Mouse (Mus musculus) cerebellum, adult (tissue): ENCODE results near the gene Klc4.

Experiments
- ATAC-seq: cut with Nextera tagmentation; 2 replicates; pipeline ENCODE4 v1.9.2; 2017; ENCODE audit warnings: mild to moderate bottlenecking, moderate library complexity, mixed read lengths; ENCODE audit not compliant: insufficient number of reproducible peaks, low FRiP score, low TSS enrichment

Klc4 gene

DNA sequence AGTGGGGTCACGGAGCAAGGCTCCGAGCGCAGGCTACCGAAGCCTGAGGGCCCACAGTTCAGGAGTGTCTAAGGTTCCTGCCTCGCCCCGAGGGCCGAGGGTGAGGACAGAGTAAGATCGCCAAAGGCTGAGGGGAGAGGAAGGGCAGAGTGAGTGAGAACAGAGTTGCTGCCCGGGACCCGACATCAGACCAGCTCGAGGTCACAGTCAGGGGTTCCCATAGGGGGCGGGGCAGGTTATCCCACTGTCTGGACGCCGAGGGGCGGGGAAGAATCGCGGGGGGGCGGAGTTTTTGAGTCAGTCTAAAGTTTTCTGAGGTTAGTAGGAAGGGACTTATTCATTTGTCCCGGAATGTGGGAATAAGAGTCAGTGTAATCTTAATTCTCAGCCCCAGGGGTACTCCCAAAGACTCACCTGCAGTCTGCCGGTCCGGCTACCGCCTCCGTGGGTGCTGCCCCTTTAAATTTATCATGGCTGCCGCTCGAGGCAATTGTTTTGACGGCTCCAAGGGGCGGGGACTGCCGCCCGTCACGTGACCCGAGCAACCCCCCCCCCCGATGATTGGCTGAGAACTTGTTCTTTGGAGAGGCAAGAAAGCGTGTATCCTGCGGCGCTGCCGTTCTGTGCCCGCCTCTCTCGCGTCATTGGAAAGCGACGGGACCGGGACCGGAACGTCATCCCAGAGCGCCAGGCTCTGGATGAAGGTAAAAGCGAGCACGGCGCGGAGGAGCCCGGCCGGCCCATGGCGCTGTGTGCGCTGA is at the start of gene Klc4, which contains the start of gene Mrpl2:
Klc4 (minus strand) TSS at position 462 of the 761 bp plus-strand sequence.
Mrpl2 (plus strand) TSS at position 669 of the 761 bp plus-strand sequence.
- peak; percentile 50 for ATAC-seq

GRCm38 (mm10) chr17:46694517-46695063 is 48.8 kb upstream of the Klc4 start:
- no peak for ATAC-seq

- no peak for ATAC-seq
These were observed 45.6 kb upstream of the Klc4 start for GRCm38 (mm10) chr17:46691390-46691789.

DNA sequence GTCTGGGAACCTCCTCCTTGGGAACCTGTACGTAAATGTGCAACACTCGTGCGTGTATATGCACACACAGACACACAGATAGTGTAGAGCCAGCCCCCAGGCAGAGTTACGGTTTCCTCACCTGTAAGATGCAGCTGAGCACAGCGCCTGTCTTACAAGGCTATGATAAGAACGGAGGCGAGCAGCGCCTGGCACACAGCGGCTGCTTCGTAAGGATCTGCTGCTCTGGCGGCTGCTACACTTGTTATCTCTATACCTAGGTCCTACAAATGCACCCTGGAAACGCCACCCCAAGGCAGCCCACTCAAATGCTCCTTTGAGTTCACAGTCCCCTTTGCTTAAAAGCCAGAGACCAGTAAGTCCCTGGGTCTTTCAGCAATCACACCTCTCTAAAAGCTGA is 44.8 kb upstream of the Klc4 start:
- no peak for ATAC-seq

- ATAC-seq: no peak
These were observed 40.1 kb upstream of the Klc4 start for GRCm38 (mm10) chr17:46685913-46686312.

- ATAC-seq: no peak
These were observed 37.0 kb upstream of the Klc4 start for GRCm38 (mm10) chr17:46682654-46683389.

- ATAC-seq: no peak
These were observed 35.8 kb upstream of the Klc4 start for GRCm38 (mm10) chr17:46681466-46682118.

GRCm38 (mm10) chr17:46680760-46681373 is 35.0 kb upstream of the Klc4 start, which contains the start of gene Klhdc3:
TSS of gene Klhdc3 (minus strand) at chr17:46680914.
- peak; percentile 88 for ATAC-seq

DNA sequence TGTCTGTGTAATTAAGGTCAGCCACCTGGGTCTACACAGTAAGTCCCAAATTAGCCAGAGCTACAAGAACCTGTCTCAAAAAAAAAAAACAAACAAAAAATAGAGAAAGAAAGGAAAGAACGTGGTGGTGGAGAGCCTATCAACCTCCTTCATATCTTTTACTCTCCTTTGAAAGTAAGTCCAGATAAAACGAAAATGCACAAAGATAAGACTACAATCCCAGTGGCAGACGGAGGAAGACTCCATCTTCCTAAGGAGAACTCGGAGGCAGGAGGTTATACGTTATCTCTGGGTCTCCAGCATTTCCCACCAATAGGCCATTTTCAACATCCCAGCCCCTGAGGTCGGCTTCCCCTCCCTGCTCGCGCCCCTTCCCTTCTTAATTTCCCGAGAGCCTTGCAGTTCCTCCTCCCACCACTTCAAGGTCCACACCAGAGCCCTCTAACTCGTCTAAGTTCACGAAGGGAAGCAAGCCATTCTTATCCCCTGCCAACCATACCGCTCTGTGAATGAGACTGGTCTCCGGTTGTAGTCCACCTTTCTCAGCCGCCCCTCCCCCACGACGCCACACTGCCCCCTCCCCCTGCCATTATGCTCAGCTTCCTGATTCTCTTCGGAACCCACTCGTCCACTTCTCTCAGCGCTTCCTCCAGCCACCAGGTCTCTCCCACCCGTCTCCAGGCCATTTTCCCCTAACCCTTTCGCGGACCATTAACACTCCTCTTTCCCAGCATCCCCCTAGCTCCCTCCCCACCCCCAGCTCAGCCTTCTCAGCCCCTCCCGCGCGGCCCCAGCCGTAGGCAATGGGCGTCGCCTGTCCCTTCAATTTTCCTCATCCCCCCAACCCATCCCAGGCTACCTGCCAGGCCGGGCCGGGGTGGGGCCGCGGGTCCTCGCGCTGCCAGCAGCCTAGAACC is 34.3 kb upstream of the Klc4 start:
- no peak; the same call in 1 of the 2 replicates for ATAC-seq

DNA sequence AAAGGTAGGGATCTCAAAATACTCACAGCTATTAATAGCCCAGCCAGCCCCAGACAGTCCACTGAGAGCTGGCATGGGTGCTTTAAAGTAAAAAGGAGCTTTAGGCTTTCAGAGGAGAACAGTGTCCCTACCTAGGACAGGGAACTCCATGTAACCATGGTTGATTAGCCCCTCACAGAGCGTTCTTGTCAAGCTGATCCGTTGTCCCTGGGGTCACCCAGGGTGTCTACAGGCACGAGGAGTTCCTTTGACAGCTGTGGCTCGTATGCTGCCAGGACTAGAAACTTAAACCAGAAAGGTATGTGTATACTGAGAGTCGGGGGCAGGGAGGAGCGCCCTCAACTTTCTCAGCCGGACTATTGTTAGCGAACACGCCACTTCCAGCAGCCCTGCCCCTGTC is 33.1 kb upstream of the Klc4 start:
- no peak for ATAC-seq

DNA sequence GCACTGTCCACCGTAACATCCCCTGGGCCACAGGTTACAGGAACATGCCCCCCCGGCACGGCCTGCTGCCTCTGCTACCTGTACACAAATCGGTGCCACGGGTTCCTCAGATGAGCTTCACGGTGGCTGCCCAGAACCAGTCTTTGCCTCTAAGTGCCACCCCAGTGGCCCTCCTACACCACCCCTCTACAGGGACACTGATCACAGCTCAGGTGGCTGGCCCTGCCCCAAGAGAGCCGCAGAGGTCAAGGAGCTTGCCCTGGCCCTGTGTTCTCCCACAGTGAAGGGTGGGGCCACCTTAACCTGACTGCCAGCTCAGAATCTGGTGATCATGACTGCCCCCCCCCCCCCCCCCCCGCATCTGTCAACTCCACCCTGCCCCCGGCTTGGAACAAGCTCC is 32.6 kb upstream of the Klc4 start, which contains the start of gene Mea1:
Mea1 (plus strand) TSS at position 378 of the 400 bp plus-strand sequence.
- ATAC-seq: no peak

GRCm38 (mm10) chr17:46674530-46675283 is 28.9 kb upstream of the Klc4 start:
- ATAC-seq: peak; percentile 4; the same call in 1 of the 2 replicates

DNA sequence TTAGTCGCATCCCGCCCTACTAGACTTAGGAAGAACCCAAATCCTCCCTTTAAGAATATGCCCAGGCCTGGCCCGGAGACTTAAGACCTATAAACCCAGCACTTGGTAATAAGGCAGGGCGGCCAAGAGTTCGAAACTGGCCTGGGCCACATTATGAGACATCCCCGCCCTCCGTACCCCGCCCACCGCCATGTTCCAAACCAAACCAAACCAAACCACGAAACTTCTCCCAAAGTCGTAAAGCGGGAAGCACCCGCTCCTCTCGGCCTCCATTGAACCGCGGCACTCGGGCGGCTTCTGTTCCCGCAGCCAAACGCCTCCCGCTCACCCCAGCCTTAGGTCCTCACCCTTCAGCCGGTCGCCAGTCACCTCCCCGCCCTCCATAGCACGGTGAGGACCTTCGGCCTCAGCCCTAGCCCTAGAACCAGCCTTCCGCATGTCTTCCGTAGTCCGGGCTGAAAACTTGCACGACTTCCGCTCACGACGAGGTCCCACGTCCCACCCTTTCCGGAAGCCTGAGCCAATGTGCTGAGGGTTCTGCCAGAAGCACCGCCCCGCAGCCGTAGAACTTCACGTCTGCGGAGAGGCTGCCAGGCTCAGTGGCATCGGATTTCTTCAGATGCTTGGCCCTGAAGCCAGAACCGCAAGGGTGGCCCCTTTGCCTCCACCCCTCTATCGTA is 28.2 kb upstream of the Klc4 start, which contains the start of gene Rrp36:
Rrp36 (minus strand) TSS at position 503 of the 680 bp plus-strand sequence.
- peak; percentile 87 for ATAC-seq

DNA sequence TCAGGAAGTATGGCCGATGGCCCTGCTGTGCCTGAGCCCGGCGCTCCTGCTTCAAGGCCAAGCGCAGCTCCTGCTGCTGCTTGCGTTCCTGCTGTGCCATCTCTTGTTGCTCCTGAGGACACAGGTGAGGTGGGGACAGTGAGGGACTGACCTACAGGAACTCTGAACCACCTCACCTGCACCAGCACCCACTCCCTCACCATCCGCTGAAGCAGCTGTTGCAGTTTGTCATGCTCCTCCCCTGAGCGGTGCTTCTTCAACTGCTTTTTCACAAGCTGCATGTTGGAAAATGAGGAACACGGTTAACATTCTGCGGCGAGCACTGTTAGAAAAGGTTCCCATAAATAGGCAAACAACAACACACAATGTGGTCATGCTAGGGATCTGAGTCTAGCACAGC is 24.1 kb upstream of the Klc4 start:
- no peak for ATAC-seq

GRCm38 (mm10) chr17:46667712-46668111 is 21.9 kb upstream of the Klc4 start:
- no peak for ATAC-seq

GRCm38 (mm10) chr17:46662730-46663129 is 16.9 kb upstream of the Klc4 start:
- peak; percentile 71 for ATAC-seq

- no peak for ATAC-seq
These were observed 16.2 kb upstream of the Klc4 start for GRCm38 (mm10) chr17:46661981-46662380.

DNA sequence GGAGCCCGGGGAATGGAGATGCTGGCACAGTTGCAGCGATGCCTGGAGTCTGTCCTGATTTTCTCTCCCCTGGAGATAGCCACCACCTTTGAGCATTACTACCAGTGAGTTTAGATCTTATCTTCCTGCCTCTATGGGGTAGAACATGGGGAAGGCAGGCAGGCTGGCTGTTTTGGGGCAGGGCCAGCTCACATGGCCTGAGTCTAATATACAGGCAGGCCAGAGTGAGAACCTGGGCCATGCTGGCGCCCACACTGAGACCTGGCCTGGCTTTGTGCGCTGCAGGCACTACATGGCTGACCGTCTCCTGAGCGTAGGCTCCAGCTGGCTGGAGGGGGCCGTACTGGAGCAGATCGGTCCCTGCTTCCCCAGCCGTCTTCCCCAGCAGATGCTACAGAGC is 15.5 kb upstream of the Klc4 start:
- peak; percentile 59; the same call in 1 of the 2 replicates for ATAC-seq
